Mouse (Mus musculus): ENCODE data around the gene Ube4a. TPM values are rescaled to one million over a fixed set of nuclear protein-coding genes. Genes with fewer than 3 reads are reported as not detected.

The Ube4a gene
- total RNA-seq, 2 experiments from 2014 or later = 28.9 to 39.4 TPM

GRCm38 (mm10) chr9:44877686-44878085 lies 87.7 kb downstream of the Ube4a start:
- intact Hi-C loops (cut with DNase I) = no loop called here
- no peak for DNase-seq

- intact Hi-C loops (cut with DNase I) = no loop called here
- DNase-seq = no peak
Measured at GRCm38 (mm10) chr9:44875476-44875875, 89.9 kb downstream of the Ube4a start.

- intact Hi-C loops (cut with DNase I) = no loop called here
- no peak for DNase-seq
Measured at GRCm38 (mm10) chr9:44874198-44874597, 91.2 kb downstream of the Ube4a start.

GRCm38 (mm10) chr9:44873665-44874064 lies 91.7 kb downstream of the Ube4a start:
- intact Hi-C loops (cut with DNase I) = no loop called here
- no peak for DNase-seq

Other genes with a start within 250 kb of the Ube4a start
- gene Phldb1, start 230.4 kb downstream of the Ube4a start, total RNA-seq (2021) = 10 to 100 TPM; 33.5 to 33.9 TPM
- 10 to 100 TPM; 62.6 to 73.4 TPM for gene Arcn1, start 197.8 kb downstream of the Ube4a start, total RNA-seq (2021)
- gene Ift46, start 197.7 kb downstream of the Ube4a start, total RNA-seq (2021) = 10 to 100 TPM; 21.4 to 28.2 TPM
- 1 to 10 TPM; 6.1 to 6.2 TPM for gene Tmem25, start 166.3 kb downstream of the Ube4a start, total RNA-seq (2021)
- gene Ttc36, start 162.5 kb downstream of the Ube4a start, total RNA-seq (2021) = not detected
- 10 to 100 TPM; 12.5 to 12.8 TPM for gene Kmt2a, start 84.3 kb downstream of the Ube4a start, total RNA-seq (2021)
- gene Atp5l, start 44.9 kb downstream of the Ube4a start, total RNA-seq (2021) = 100 to 1,000 TPM; 659 to 699 TPM
- gene Cd3g, start 14.8 kb upstream of the Ube4a start, total RNA-seq (2021) = 1 to 10 TPM in 1 of 2 experiments, not detected in 1; 1.7 TPM
- gene Cd3d, start 16.2 kb upstream of the Ube4a start, total RNA-seq (2021) = 1 to 10 TPM in 1 of 2 experiments, not detected in 1; 1.3 TPM
- 1 to 10 TPM in 1 of 2 experiments, not detected in 1; 2.5 TPM for gene Cd3e, start 44.0 kb upstream of the Ube4a start, total RNA-seq (2021)
- gene Mpzl2, start 74.2 kb upstream of the Ube4a start, total RNA-seq (2021) = under 1 TPM; 0.30 to 0.33 TPM
- gene Mpzl3, start 89.6 kb upstream of the Ube4a start, total RNA-seq (2021) = 1 to 10 TPM in 1 of 2 experiments, under 1 TPM in 1; 0.97 to 1.4 TPM
- under 1 TPM; 0.13 to 0.44 TPM for gene Jaml, start 113.6 kb upstream of the Ube4a start, total RNA-seq (2021)
- gene Scn2b, start 152.2 kb upstream of the Ube4a start, total RNA-seq (2021) = 1 to 10 TPM; 1.7 to 2.5 TPM
- gene Scn4b, start 172.8 kb upstream of the Ube4a start, total RNA-seq (2021) = 100 to 1,000 TPM; 209 to 240 TPM
- gene BC049352, start 216.4 kb upstream of the Ube4a start, total RNA-seq (2021) = 1 to 10 TPM in 1 of 2 experiments, under 1 TPM in 1; 0.92 to 1.7 TPM
- not detected for gene Tmprss4, start 238.5 kb upstream of the Ube4a start, total RNA-seq (2021)

All from gastrocnemius, postnatal 36 days (tissue).